Mouse (Mus musculus) heart, postnatal 0 days (tissue): Measurements from ENCODE around the gene Tada2b.

Source experiments
- CTCF ChIP-seq: IDR thresholded peaks from 2 replicates; pipeline ENCODE4 v1.5.1; 2016; ENCODE audit warnings: antibody characterized with exemption, control low read depth, low read depth
- EP300 ChIP-seq: IDR thresholded peaks from 2 replicates; pipeline ENCODE4 v1.6.1; 2016; ENCODE audit warnings: antibody characterized with exemption, low read depth

DNA sequence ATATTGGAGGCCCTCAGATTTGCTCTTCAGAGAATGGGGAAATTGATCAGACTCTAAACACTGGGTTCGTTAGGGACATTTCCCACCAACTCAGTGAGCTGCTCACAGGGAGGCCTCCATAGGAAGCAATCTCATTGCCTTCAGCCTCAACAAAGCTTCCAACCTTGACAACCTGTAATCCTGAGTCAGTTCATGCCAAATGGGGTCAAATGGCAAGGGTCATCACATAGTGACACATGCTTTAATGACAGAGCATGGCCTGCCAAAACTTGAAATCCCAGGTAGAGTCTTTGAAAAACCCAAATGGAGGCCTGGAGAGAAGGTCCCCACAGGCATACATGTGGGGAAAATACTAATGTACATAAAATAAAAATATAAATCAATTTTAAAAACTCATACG, 42.8 kb upstream of the Tada2b start:
- TF ChIP-seq CTCF = no peak
- no peak for TF ChIP-seq EP300
